ENCODE assay signal across 8 mouse cellular contexts in the genomic region with DNA sequence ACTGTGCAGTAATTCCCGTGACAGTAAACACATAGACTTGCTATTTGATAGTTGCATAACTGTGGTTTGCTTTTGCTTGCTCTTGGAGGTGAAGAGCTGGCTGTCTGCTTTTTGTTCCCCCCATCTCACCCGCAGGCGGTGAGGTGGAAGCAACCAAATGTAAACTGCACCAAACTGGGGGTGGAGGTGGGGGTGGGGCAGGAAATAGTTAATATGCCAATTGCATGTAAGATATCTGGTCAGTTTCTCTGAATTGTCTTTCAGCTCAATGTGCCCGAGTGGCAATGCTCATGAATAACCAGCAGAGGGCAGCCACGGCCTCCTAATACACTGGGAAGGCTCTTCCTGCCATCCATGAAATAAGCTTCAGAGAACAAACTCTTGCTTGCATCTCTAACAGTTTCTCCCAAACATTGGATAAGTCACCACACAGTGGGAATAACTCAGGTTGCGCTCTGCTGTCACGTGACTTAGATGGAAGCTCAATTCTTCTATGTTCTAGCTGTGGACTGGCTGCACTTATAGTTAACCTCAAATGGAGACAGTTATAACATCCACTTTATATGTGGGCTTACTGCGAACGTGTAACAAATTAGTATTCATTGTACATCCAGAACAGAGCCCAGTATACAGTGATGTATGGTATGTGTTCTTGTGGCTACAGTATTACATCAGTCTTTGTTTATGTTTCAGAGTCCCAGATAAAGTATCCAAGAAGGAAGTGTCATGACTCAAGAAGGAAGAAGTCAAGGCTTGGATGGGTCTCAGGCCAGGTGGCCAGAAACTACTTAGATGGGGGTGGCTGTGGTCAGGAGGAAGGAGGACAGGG.
DNase-seq lines count a peak whose midpoint lies in the region; ATAC-seq and TF ChIP-seq lines count a peak whose summit lies in the region.

No protein-coding gene starts in this region.

- no peaks in the 10 kb centered on the region for H3K9me3 ChIP-seq in liver, embryonic 12.5 days (replicated peaks)

- H3K4me1 ChIP-seq in liver, embryonic 12.5 days, result no peaks in the 10 kb centered on the region

- WGBS in liver, embryonic 12.5 days (ENCODE audit: insufficient replicate concordance), result 21% methylated on average over 9 of the region's 9 CpGs

- H3K4me2 ChIP-seq in liver, embryonic 12.5 days, result no peak overlapping the region

- H3K4me3 ChIP-seq in liver, embryonic 12.5 days, result no peak overlapping the region
- H3K4me3 ChIP-seq in gastrocnemius, adult 2 months, result no peak overlapping the region

- no peak for ATAC-seq in liver, embryonic 12.5 days

- DNase-seq in liver, result peak; percentile 54
- peak; percentile 66 to 72 for DNase-seq in cerebellum, postnatal 36 days
- DNase-seq in gastrocnemius, adult 2 months, result peak; percentile 58
- DNase-seq in kidney, adult 18-20 months, result peak; percentile 58
- peak; percentile 69 for DNase-seq in left cerebral cortex, postnatal 4 days
- peak; percentile 77 for DNase-seq in neural tube, embryonic 10.5 days (ENCODE audit: extremely low spot score, low spot score)
- peak; percentile 84 for DNase-seq in testis, postnatal 10 days (ENCODE audit: low spot score)

- no peak overlapping the region for H3K9ac ChIP-seq in liver, embryonic 12.5 days

- intact Hi-C loops in gastrocnemius, adult 2 months (cut with DNase I), result loop anchor here (1.0 to 2.0 kb wide), 2 partner anchors 352 to 607 kb away; no protein-coding TSS in a partner anchor
- intact Hi-C loops in left cerebral cortex, postnatal 4 days (cut with DNase I), result loop anchor here (2.0 to 10.0 kb wide), 2 partner anchors 353 to 605 kb away; no protein-coding TSS in a partner anchor

- peak; percentile 92 for TF ChIP-seq CTCF in gastrocnemius, adult 2 months (IDR thresholded peaks at IDR 0.05)

- H3K27me3 ChIP-seq in liver, embryonic 12.5 days (replicated peaks), result no peaks in the 10 kb centered on the region

- no peak overlapping the region for H3K27ac ChIP-seq in liver, embryonic 12.5 days
- H3K27ac ChIP-seq in gastrocnemius, adult 2 months, result no peak overlapping the region

- H3K36me3 ChIP-seq in liver, embryonic 12.5 days, result no peaks in the 10 kb centered on the region
